In genomic region chr3:88102611-88103010, GRCm38 (mm10) we compare ENCODE assay signal across 14 mouse cellular contexts. TPM values are rescaled to one million over a fixed set of nuclear protein-coding genes. Genes with fewer than 3 reads are reported as not detected.
A peak's percentile ranks its signal among the peaks of the same experiment; 100 is the strongest.
DNase-seq lines count a peak whose midpoint lies in the region; ATAC-seq and TF ChIP-seq lines count a peak whose summit lies in the region.
"Had no signal": no experiment of that assay in that cellular context is flagged by ENCODE, and none has a peak within 500 bp of the region (broad histone marks: within the 10 kb centered on the region; RNA-seq: fewer than 3 reads in every experiment).

No protein-coding gene starts in this region.

- H3K27me3 ChIP-seq in lung, postnatal 0 days (replicated peaks; ENCODE audit: insufficient read depth, low read length): no peaks in the 10 kb centered on the region
- no peaks in the 10 kb centered on the region for H3K27me3 ChIP-seq in limb, embryonic 15.5 days
- H3K27me3 ChIP-seq in midbrain, postnatal 0 days (ENCODE audit: insufficient read depth, low read length): no peaks in the 10 kb centered on the region
- H3K27me3 ChIP-seq: lung, embryonic 15.5 days had no signal

- peak; percentile 65 for ATAC-seq in lung, postnatal 0 days
- no peak for ATAC-seq in limb, embryonic 15.5 days (ENCODE audit: insufficient number of reproducible peaks, low FRiP score, low TSS enrichment, low read depth)
- ATAC-seq in midbrain, postnatal 0 days (ENCODE audit: low FRiP score): no peak
- ATAC-seq: inflammation-experienced regulatory T-cells, adult 6 months had no signal

- peak overlapping the region; percentile 57 for H3K27ac ChIP-seq in lung, postnatal 0 days (ENCODE audit: low read length)
- H3K27ac ChIP-seq in limb, embryonic 15.5 days: peak overlapping the region; percentile 50; the same call in 1 of the 2 replicates
- no peak overlapping the region for H3K27ac ChIP-seq in midbrain, postnatal 0 days (ENCODE audit: low read depth, low read length)
- H3K27ac ChIP-seq: lung, embryonic 15.5 days had no signal

- no peaks in the 10 kb centered on the region for H3K4me1 ChIP-seq in lung, postnatal 0 days (ENCODE audit: insufficient read depth, low read depth, low read length)
- H3K4me1 ChIP-seq in limb, embryonic 15.5 days: no peaks in the 10 kb centered on the region
- no peaks in the 10 kb centered on the region for H3K4me1 ChIP-seq in midbrain, postnatal 0 days (ENCODE audit: insufficient read depth, low read length)
- H3K4me1 ChIP-seq: lung, embryonic 15.5 days had no signal

- no peak for TF ChIP-seq EP300 in lung, postnatal 0 days (IDR thresholded peaks at IDR 0.05)

- H3K36me3 ChIP-seq in lung, postnatal 0 days (ENCODE audit: insufficient read depth, low read length): no peaks in the 10 kb centered on the region; the same call in 1 of the 2 replicates
- H3K36me3 ChIP-seq in limb, embryonic 15.5 days: peaks cover 89% of the 10 kb centered on the region
- no peaks in the 10 kb centered on the region for H3K36me3 ChIP-seq in midbrain, postnatal 0 days (ENCODE audit: insufficient read depth, low read length)

- no peak overlapping the region for H3K9ac ChIP-seq in lung, postnatal 0 days (replicated peaks; ENCODE audit: low read depth)
- no peak overlapping the region for H3K9ac ChIP-seq in limb, embryonic 15.5 days
- H3K9ac ChIP-seq in midbrain, postnatal 0 days (replicated peaks; ENCODE audit: low read length, poor library complexity, severe bottlenecking): no peak overlapping the region
- H3K9ac ChIP-seq: lung, embryonic 15.5 days had no signal

- DNase-seq in adrenal gland, adult (ENCODE audit: inconsistent age in 2 of 2, low spot score in 1 of 2): peak; percentile 18 to 64
- DNase-seq in adrenal gland, postnatal 25 days: no peak
- DNase-seq in lung, postnatal 0 days (ENCODE audit: low spot score): peak; percentile 17
- no peak for DNase-seq in lung, postnatal 25 days (ENCODE audit: low spot score)
- no peak for DNase-seq in embryo, embryonic 10 days (ENCODE audit: low spot score)
- no peak for DNase-seq in midbrain, postnatal 0 days (ENCODE audit: low spot score)
- no peak for DNase-seq in urinary bladder, adult 18-20 months (ENCODE audit: low spot score in 2 of 2)
- DNase-seq: gastrocnemius, postnatal 14 days had no signal

- no peaks in the 10 kb centered on the region for H3K9me3 ChIP-seq in lung, postnatal 0 days (ENCODE audit: low read length)
- no peaks in the 10 kb centered on the region for H3K9me3 ChIP-seq in limb, embryonic 15.5 days
- no peaks in the 10 kb centered on the region for H3K9me3 ChIP-seq in midbrain, postnatal 0 days (ENCODE audit: low read length)
- H3K9me3 ChIP-seq: lung, embryonic 15.5 days had no signal

- H3K4me2 ChIP-seq in lung, postnatal 0 days (replicated peaks; ENCODE audit: low read depth, low read length): no peak overlapping the region
- H3K4me2 ChIP-seq in limb, embryonic 15.5 days: no peak overlapping the region
- no peak overlapping the region for H3K4me2 ChIP-seq in midbrain, postnatal 0 days (ENCODE audit: low read depth, low read length, poor library complexity, severe bottlenecking)
- H3K4me2 ChIP-seq: lung, embryonic 15.5 days had no signal

- H3K4me3 ChIP-seq in lung, postnatal 0 days (ENCODE audit: low read depth, low read length): no peak overlapping the region
- H3K4me3 ChIP-seq in limb, embryonic 15.5 days: no peak overlapping the region
- H3K4me3 ChIP-seq in midbrain, postnatal 0 days (ENCODE audit: low read depth, low read length): no peak overlapping the region
- H3K4me3 ChIP-seq: lung, embryonic 15.5 days had no signal

- TF ChIP-seq CTCF in lung, postnatal 0 days (IDR thresholded peaks at IDR 0.05): no peak
- TF ChIP-seq CTCF in midbrain, postnatal 0 days (IDR thresholded peaks at IDR 0.05): no peak

- 61% methylated on average over 6 of the region's 6 CpGs for WGBS in lung, postnatal 0 days
- WGBS in limb, embryonic 15.5 days: 78% methylated on average over 6 of the region's 6 CpGs
- WGBS in midbrain, postnatal 0 days: 87% methylated on average over 6 of the region's 6 CpGs

RNA-seq across cellular contexts. Expression of gene Iqgap3, which starts 20.8 kb away (rescaled TPM):
- 4.5 and 5.9 TPM in 2 replicates for total RNA-seq in adrenal gland, postnatal 25 days (2021)
- polyA plus RNA-seq in lung, postnatal 0 days (2015; fragmentation: Nextera tagmentation; extraction: Ambion mirVana): 0.92 and 1.6 TPM in 2 replicates
- 17.6 and 17.8 TPM in 2 replicates for polyA plus RNA-seq in limb, embryonic 15.5 days (2015; fragmentation: Nextera tagmentation; extraction: Ambion mirVana)
- total RNA-seq in midbrain, postnatal 0 days (2014; rRNA removed): 3.1 and 5.4 TPM in 2 replicates
- 1.2 and 1.4 TPM in 2 replicates for polyA plus RNA-seq in midbrain, postnatal 0 days (2015; fragmentation: Nextera tagmentation; extraction: Ambion mirVana)

RNA-seq across cellular contexts. Expression of gene Ttc24, which starts 24.5 kb away (rescaled TPM):
- total RNA-seq in adrenal gland, postnatal 25 days (2021): not detected in 2 replicates
- not detected in 2 replicates for polyA plus RNA-seq in lung, postnatal 0 days (2015; fragmentation: Nextera tagmentation; extraction: Ambion mirVana)
- polyA plus RNA-seq in limb, embryonic 15.5 days (2015; fragmentation: Nextera tagmentation; extraction: Ambion mirVana): not detected in 2 replicates
- not detected in 2 replicates for total RNA-seq in midbrain, postnatal 0 days (2014; rRNA removed)
- polyA plus RNA-seq in midbrain, postnatal 0 days (2015; fragmentation: Nextera tagmentation; extraction: Ambion mirVana): not detected in 2 replicates
- total RNA-seq: gastrocnemius, postnatal 14 days had no signal
- polyA plus RNA-seq: brain, embryonic 14.5 days; inflammation-experienced regulatory T-cells, adult 6 months; lung, embryonic 15.5 days; neural tube, embryonic 11.5 days; spleen, adult 2 months had no signal

RNA-seq across cellular contexts. Expression of gene Mef2d, which starts 39.6 kb away (rescaled TPM):
- total RNA-seq in adrenal gland, postnatal 25 days (2021): 104 TPM in 2 replicates
- polyA plus RNA-seq in lung, postnatal 0 days (2015; fragmentation: Nextera tagmentation; extraction: Ambion mirVana): 14.4 and 15.4 TPM in 2 replicates
- 23.3 and 29.8 TPM in 2 replicates for polyA plus RNA-seq in limb, embryonic 15.5 days (2015; fragmentation: Nextera tagmentation; extraction: Ambion mirVana)
- total RNA-seq in midbrain, postnatal 0 days (2014; rRNA removed): 45.5 and 59.6 TPM in 2 replicates
- polyA plus RNA-seq in midbrain, postnatal 0 days (2015; fragmentation: Nextera tagmentation; extraction: Ambion mirVana): 21.5 and 26.1 TPM in 2 replicates

RNA-seq across cellular contexts. Expression of gene Naxe, which starts 44.3 kb away (rescaled TPM):
- total RNA-seq in adrenal gland, postnatal 25 days (2021): 126 and 140 TPM in 2 replicates
- polyA plus RNA-seq in lung, postnatal 0 days (2015; fragmentation: Nextera tagmentation; extraction: Ambion mirVana): 180 and 186 TPM in 2 replicates
- polyA plus RNA-seq in limb, embryonic 15.5 days (2015; fragmentation: Nextera tagmentation; extraction: Ambion mirVana): 184 and 193 TPM in 2 replicates
- 85.2 and 123 TPM in 2 replicates for total RNA-seq in midbrain, postnatal 0 days (2014; rRNA removed)
- polyA plus RNA-seq in midbrain, postnatal 0 days (2015; fragmentation: Nextera tagmentation; extraction: Ambion mirVana): 166 and 176 TPM in 2 replicates

RNA-seq across cellular contexts. Expression of gene Gpatch4, which starts 59.7 kb away (rescaled TPM):
- 14.1 and 23.4 TPM in 2 replicates for total RNA-seq in adrenal gland, postnatal 25 days (2021)
- polyA plus RNA-seq in lung, postnatal 0 days (2015; fragmentation: Nextera tagmentation; extraction: Ambion mirVana): 8.0 and 10.8 TPM in 2 replicates
- polyA plus RNA-seq in limb, embryonic 15.5 days (2015; fragmentation: Nextera tagmentation; extraction: Ambion mirVana): 29.4 and 32.6 TPM in 2 replicates
- total RNA-seq in midbrain, postnatal 0 days (2014; rRNA removed): 7.8 and 18.5 TPM in 2 replicates
- 32.3 and 35.7 TPM in 2 replicates for polyA plus RNA-seq in midbrain, postnatal 0 days (2015; fragmentation: Nextera tagmentation; extraction: Ambion mirVana)

Comparison
In these comparisons a context has a peak if more than half of its experiments do, and no peak if none do; other contexts are left out.
1. DNase-seq: peak in adrenal gland, adult (2 of 2) and lung, postnatal 0 days (single experiment); none in adrenal gland, postnatal 25 days (single experiment), lung, postnatal 25 days (single experiment), embryo, embryonic 10 days (single experiment), midbrain, postnatal 0 days (single experiment) and urinary bladder, adult 18-20 months (0 of 2).